Mouse (Mus musculus) liver, embryonic 14.5 days (tissue): ENCODE measurements at regions not wholly inside any gene's neighbourhood (a gene's known extent, or its start where the extent isn't known, plus 50 kb on each side); places are given as distances from the start of the nearest gene placed in this dataset.

Source experiments
- CTCF ChIP-seq: IDR thresholded peaks from 2 replicates; pipeline ENCODE4 v1.5.1; 2016; ENCODE audit warnings: antibody characterized with exemption, low read depth, control low read depth
- EP300 ChIP-seq: IDR thresholded peaks from 2 replicates; pipeline ENCODE4 v1.6.1; 2016; ENCODE audit warnings: antibody characterized with exemption, low read depth

DNA sequence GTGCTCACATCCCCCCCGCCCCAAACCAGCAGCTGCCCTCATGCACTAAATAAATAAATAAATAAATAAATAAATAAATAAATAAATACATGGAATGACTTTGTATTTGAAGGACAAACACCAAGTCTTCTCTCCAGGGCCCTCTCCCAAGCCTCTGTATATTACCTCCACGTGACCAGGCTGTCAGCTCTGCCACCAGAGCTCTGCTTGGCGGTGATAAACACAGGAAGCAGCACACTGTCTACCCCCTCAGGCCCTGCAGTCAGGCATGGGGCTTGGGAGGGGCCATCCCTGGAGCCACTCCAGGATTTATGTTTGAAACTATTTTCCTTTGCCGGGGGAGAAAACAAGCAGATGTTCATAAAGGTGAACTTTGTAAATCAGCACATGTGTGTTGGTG lies 125.6 kb downstream of the Cct6b start:
- no peak for TF ChIP-seq CTCF
- TF ChIP-seq EP300: no peak
